Mouse (Mus musculus) retina, postnatal 7 days (tissue): ENCODE measurements around the gene Cdkn2aipnl.

ENCODE experiments used
- DNase-seq: peaks from one replicate; pipeline ENCODE4 v3.0.0-alpha.2; 2012; ENCODE audit warnings: low read depth, low spot score

Gene Cdkn2aipnl

DNA sequence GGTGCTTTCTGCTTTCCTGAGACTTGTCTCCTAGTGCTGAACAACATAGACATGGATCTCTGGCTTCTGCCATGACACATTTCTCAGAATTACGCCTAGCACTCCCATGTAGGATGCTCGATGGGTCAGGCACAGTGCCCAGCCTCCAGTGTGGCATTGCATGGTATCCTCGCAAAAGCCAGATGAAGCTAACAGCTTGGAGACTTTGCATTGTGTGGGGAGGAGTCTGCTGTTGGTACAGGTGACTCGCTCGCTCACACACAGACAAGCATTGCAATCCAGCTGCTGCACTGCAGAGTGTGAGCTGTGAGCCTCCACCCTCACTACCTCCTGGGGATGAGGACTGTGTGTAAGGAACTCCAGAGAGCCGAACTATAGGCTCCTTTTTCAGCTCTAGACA lies 21.3 kb upstream of the Cdkn2aipnl start:
- no peak for DNase-seq

GRCm38 (mm10) chr11:51949155-51949840 lies 18.2 kb upstream of the Cdkn2aipnl start:
- DNase-seq, result no peak

GRCm38 (mm10) chr11:51949919-51950318 lies 17.5 kb upstream of the Cdkn2aipnl start:
- DNase-seq, result no peak

DNA sequence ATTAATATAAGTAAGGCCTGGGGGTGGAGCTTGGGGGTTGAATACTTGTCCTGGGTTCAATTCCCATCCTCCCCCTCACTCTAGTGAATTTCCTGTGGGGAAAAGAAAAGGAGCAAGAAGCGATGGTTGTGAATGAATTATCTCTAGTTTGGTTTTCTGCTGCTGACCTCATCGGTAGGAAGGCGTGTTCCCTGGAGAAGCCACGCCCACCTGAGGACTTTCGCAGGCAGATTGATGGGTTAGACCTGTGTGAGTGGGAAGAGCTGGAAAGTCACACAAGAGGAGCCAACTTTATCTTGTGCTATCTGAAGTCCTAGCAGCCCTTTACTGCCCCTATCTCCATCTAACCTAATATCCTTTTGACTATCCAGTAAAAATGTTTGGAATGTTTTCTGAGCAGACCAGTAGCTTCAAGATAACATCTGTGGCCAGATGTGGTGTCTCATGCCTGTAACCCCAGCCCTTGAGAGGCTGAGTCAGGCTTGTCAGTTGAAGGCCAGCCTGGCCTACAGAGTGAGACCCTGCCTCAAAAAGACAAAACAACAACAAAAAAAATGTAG lies 15.5 kb upstream of the Cdkn2aipnl start:
- no peak for DNase-seq

- no peak for DNase-seq
These were observed 11.3 kb upstream of the Cdkn2aipnl start for GRCm38 (mm10) chr11:51956112-51956511.

DNA sequence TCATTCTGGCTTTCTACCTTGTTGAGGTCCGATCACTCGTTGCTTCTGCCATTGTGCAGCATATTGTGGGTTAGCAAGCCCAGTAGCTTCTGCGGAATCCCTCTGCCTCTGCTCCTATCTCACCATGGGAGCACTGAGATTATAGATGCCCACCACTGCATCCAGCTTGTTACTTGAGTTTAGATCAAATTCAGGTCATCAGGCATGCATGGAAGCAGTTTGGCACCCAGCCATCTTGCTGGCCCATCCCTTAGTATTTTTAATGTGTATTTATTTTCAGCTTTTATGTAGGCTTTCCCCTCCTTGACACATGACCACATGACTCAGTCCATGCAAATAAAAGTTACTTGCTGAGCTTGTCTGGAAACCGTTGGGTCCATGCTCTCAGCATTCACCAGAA lies 9.7 kb upstream of the Cdkn2aipnl start:
- DNase-seq, result no peak

DNA sequence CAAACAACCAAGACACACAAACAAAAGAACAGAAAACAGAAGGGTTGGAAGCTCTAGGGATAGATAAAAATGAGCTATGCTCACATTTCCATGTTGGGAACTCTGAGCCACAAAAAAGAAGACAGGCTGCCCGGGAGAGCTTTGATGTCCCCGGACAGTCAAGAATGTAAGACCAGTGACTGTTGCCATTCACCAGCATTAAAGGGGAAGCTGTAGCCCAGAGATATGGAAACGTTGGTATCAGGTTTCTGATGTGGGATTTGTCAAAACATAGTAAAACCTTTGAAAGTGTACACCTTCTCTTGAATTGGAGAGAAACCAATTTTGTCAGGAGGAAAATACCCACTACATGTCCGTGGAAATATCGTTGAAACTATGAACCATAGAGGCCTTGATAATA lies 8.0 kb upstream of the Cdkn2aipnl start:
- no peak for DNase-seq

DNA sequence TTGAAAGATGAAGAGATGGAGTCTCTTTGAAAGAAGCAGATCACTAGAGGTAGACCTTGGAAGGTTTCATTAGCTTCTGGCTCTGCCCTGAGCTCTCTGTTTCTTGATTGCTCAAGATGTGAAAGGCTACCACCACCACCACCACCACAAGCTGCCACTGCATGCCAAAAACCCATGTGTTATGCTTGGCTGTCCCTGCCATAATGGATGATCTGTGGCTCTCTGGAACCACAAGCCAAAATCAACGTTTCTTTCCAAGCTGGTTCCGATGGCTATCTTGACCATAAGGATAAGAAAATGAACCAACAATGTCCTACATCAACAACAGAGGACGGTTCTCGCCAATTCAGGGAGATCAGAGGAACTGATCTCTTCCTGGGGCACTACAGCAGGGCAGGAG lies 7.4 kb upstream of the Cdkn2aipnl start:
- DNase-seq, result no peak

DNA sequence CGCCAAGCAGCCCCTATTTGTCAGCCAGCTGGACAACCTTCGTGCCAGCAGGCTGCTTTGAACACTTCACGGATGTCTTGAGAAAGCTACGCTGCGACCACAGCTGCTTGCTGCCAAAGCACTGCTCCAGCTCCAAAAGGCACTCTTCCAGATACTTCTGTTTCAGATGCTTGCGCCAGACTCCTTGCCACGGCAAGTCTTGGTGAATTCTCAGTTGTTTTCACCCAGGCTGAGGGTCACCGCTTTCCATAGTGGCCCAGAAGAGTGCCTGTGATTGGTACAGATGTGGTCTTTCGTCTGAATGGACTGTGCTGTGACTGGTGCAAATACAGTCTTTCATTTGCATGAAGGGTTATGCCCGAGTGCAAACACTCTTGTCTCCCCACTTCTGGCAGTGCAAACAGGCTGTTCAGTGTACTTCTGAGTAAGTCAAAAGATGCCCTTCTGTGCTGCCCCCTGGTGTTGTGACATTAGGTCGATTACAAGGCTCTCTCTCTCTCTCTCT lies 6.4 kb upstream of the Cdkn2aipnl start:
- DNase-seq, result no peak

- no peak for DNase-seq
These were observed 5.7 kb upstream of the Cdkn2aipnl start for GRCm38 (mm10) chr11:51961761-51962160.

- DNase-seq, result no peak
These were observed 5.2 kb upstream of the Cdkn2aipnl start for GRCm38 (mm10) chr11:51962277-51962676.

GRCm38 (mm10) chr11:51966651-51967050 lies 810 bp upstream of the Cdkn2aipnl start:
- DNase-seq, result no peak

GRCm38 (mm10) chr11:51968896-51969295 lies 1.4 kb downstream of the Cdkn2aipnl start:
- DNase-seq, result no peak

DNA sequence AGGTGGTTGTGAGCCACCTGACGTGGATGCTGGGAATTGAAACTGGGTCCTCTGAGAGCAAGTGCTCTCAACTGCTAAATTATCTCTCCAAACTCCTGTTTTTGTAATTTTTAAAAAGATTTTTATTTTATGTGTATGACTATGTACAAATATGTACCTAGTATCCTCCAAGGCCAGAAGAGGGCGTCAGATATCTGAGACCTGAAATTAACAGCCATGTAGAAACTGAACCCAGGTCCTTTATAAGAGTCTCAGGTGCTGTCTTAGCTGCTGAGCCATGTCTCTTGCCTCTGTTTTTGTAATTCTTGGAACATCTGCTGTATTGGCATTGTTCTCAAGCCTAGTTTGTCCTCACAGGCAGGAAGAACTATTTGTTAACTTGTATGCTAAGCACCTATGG lies 2.0 kb downstream of the Cdkn2aipnl start:
- no peak for DNase-seq

- DNase-seq, result no peak
These were observed 4.2 kb downstream of the Cdkn2aipnl start for GRCm38 (mm10) chr11:51971644-51972043.

DNA sequence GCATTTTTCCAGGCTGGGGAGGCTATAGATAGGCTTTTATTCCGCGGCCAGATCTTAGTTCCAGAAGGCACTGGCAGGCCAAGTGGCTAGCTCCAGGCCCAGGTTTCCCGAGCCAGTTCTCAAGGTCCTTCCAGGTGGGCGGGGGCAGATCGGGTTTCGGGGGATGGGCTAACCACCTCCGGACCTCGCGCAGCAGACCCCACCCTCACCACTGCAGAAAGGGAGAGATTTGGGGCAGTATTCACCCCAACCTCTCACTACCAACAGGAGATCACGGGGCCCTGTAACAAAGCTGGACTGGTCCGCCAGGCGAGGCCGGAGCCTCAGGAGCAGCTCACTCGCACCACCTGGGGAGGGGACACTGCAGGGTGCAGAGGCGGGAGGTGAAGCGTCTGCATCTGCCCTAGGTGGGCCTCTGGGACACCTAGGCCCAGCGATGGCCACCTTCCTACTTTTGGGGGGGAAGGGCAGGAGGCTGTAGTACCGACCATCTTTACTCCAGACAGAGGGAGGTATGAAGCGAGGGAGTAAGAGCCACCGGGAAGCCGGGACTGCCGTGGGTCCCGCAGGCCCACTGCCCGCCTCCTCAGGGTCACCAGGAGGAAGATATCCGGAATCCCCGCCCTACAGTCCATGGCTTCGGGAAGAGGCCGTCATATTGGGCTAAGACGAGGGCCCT lies 32.3 kb downstream of the Cdkn2aipnl start:
- no peak for DNase-seq

GRCm38 (mm10) chr11:52000290-52000962 lies 33.0 kb downstream of the Cdkn2aipnl start, which contains the start of gene Ube2b:
Gene Ube2b (minus strand): TSS chr11:52000762.
- peak; percentile 94 for DNase-seq

DNA sequence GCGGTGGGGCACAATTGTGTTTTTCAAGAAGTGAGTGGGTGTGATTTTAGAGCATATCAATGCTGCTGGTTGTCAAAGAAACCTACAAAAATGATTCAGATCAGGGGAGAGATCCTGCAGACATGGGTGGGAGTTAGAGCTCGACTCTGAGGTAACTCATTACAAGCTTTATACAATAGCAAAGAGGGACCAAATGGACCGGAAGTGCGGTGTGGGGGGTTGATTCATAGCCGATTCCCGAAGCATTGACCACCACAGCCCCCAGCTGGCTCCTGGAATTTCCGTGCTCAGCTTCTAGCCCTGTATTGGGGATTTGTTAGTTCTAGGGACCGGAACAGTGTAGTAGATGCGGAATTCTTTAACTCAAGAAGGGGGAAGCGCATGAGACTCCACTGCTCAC lies 33.9 kb downstream of the Cdkn2aipnl start:
- DNase-seq, result no peak

- DNase-seq, result no peak
These were observed 34.4 kb downstream of the Cdkn2aipnl start for GRCm38 (mm10) chr11:52001861-52002260.

GRCm38 (mm10) chr11:52002842-52003504 lies 35.5 kb downstream of the Cdkn2aipnl start:
- DNase-seq, result no peak

DNA sequence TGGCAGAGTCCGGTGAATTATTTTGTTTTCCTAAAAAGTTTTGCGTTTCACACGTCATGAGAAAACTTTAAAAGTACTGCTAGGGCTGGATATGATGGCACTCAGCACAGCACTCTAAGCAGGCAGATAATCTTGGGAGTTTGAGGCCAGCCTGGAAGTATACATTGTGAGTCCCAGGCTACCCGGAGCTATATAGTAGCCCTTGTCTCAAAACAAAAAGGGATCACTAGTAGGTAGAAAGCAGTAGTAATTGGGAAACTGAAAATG lies 36.0 kb downstream of the Cdkn2aipnl start:
- no peak for DNase-seq
